Mouse (Mus musculus): ENCODE measurements around the gene Hsd17b13. TPM values are rescaled to one million over a fixed set of nuclear protein-coding genes. Genes with fewer than 3 reads are reported as not detected.

The Hsd17b13 gene
- total and polyA plus RNA-seq, 3 experiments: not detected

DNA sequence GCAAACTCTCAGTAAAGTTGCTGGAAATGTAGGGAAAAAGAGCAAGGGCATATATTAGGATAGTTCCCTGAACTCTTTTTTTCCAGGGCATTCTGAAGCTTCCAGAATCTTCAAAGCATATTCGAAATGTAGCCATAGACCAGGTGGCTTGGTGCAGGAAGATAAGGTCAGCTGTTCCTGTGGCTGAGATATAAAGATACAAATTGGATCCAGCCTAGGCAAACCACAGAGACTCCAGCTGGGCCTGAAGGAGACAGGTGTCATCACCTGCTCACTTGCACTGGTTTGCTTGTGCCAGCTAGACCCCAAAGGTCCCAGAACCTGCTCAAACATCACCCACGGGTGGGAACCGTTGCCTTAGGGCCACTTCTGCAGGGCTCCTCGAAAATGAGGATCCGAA is 65.7 kb downstream of the Hsd17b13 start:
- DNase-seq: no peak
- Histone ChIP-seq H3K27ac (no peak overlapping the region), H3K27me3 (ENCODE audit: control insufficient read depth, insufficient read depth, low read length) (no peaks in the 10 kb centered on the region), H3K9ac (ENCODE audit: low read depth, low read length) (no peak overlapping the region), H3K79me2 (replicated peaks; ENCODE audit: control insufficient read depth, insufficient read depth, low read length) (no peaks in the 10 kb centered on the region), H3K4me3 (peak overlapping the region; percentile 81; the same call in 1 of the 2 replicates), H3K4me1 (ENCODE audit: control insufficient read depth, insufficient read depth, low read length) (peaks cover 6% of the 10 kb centered on the region), H3K36me3 (ENCODE audit: control insufficient read depth, insufficient read depth, low read length) (no peaks in the 10 kb centered on the region; the same call in 1 of the 2 replicates)
- intact Hi-C loops (cut with DNase I): loop anchor here (10.0 kb wide), 1 partner anchor 553 kb away; no protein-coding TSS in a partner anchor
- no peak for TF ChIP-seq POLR2A (IDR thresholded peaks at IDR 0.05; ENCODE audit: insufficient read depth, low read depth, low read length)
- TF ChIP-seq EP300 (IDR thresholded peaks at IDR 0.05; ENCODE audit: insufficient read depth, low read depth, low read length): no peak
- no peak for TF ChIP-seq CTCF (IDR thresholded peaks at IDR 0.05)
- WGBS: 78% methylated on average over 5 of the region's 5 CpGs

DNA sequence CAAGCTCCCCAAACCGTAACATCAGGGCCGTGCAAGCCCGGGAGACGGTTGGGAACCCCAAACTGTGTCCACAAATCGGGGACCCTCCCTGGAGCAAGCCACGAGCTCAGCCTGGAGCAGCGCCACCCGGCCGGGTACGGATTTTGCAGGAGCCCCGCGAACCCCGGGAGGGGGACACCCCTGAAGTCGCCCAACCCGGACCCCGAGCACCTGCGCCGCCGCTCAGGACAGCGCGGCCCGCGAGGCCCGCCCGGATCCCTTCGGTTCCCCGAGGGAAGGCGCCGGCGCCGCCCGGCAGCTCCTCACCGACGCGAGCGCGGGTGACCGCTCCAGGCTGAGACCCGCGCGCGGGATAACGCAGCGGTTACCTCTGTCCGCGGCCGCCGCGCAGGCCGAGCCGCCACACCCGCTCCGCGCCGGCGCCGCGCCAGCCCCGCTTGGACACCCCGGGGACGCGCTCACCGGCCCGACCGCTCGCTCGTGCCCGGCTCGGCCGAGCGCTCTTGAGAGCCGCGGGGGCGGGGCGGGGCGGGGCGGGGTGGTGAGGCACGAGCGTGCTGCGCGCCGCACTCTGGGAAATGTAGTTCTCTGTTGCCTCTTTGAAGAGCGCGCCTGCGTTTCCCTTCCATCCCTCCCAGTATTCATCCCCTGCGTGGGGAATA is 66.3 kb downstream of the Hsd17b13 start, which contains the start of gene Klhl8:
TSS of gene Klhl8 (minus strand) at position 512 of the 662 bp plus-strand sequence.
- H3K27ac ChIP-seq: peak within 1 kb of the TSS; percentile 87
- peak; percentile 92 to 94 for DNase-seq
- intact Hi-C loops (cut with DNase I): loop anchor here (10.0 kb wide), 1 partner anchor 554 kb away; no protein-coding TSS in a partner anchor
- peak within 1 kb of the TSS; percentile 98 for H3K9ac ChIP-seq (ENCODE audit: low read depth, low read length)
- peaks cover 6% of the 10 kb centered on the region for H3K4me1 ChIP-seq (ENCODE audit: control insufficient read depth, insufficient read depth, low read length)
- no peaks in the 10 kb centered on the region for H3K79me2 ChIP-seq (replicated peaks; ENCODE audit: control insufficient read depth, insufficient read depth, low read length)
- peak within 1 kb of the TSS; percentile 81 for H3K4me3 ChIP-seq
- H3K27me3 ChIP-seq (ENCODE audit: control insufficient read depth, insufficient read depth, low read length): no peaks in the 10 kb centered on the region
- no peaks in the 10 kb centered on the region; the same call in 1 of the 2 replicates for H3K36me3 ChIP-seq (ENCODE audit: control insufficient read depth, insufficient read depth, low read length)
- TF ChIP-seq EP300 (IDR thresholded peaks at IDR 0.05; ENCODE audit: insufficient read depth, low read depth, low read length) (no peak), POLR2A (IDR thresholded peaks at IDR 0.05; ENCODE audit: insufficient read depth, low read depth, low read length) (no peak), CTCF (IDR thresholded peaks at IDR 0.05) (no peak)
- under 1% methylated on average over 86 of the region's 86 CpGs for WGBS

- Histone ChIP-seq H3K4me1 (ENCODE audit: control insufficient read depth, insufficient read depth, low read length) (peaks cover 6% of the 10 kb centered on the region), H3K4me3 (peak overlapping the region; percentile 81), H3K27me3 (ENCODE audit: control insufficient read depth, insufficient read depth, low read length) (no peaks in the 10 kb centered on the region), H3K27ac (no peak overlapping the region; the same call in 1 of the 2 replicates), H3K9ac (ENCODE audit: low read depth, low read length) (no peak overlapping the region), H3K36me3 (ENCODE audit: control insufficient read depth, insufficient read depth, low read length) (no peaks in the 10 kb centered on the region; the same call in 1 of the 2 replicates), H3K79me2 (replicated peaks; ENCODE audit: control insufficient read depth, insufficient read depth, low read length) (no peaks in the 10 kb centered on the region)
- 24% methylated on average over 8 of the region's 9 CpGs for WGBS
- intact Hi-C loops (cut with DNase I): loop anchor here (10.0 kb wide), 1 partner anchor 555 kb away; no protein-coding TSS in a partner anchor
- DNase-seq: no peak
- no peak for TF ChIP-seq CTCF (IDR thresholded peaks at IDR 0.05)
- TF ChIP-seq EP300 (IDR thresholded peaks at IDR 0.05; ENCODE audit: insufficient read depth, low read depth, low read length): no peak
- no peak for TF ChIP-seq POLR2A (IDR thresholded peaks at IDR 0.05; ENCODE audit: insufficient read depth, low read depth, low read length)
Measured at GRCm38 (mm10) chr5:103910156-103910555, 67.1 kb downstream of the Hsd17b13 start.

- no peak for TF ChIP-seq POLR2A (IDR thresholded peaks at IDR 0.05; ENCODE audit: insufficient read depth, low read depth, low read length)
- TF ChIP-seq CTCF (IDR thresholded peaks at IDR 0.05): no peak
- TF ChIP-seq EP300 (IDR thresholded peaks at IDR 0.05; ENCODE audit: insufficient read depth, low read depth, low read length): no peak
- Histone ChIP-seq H3K4me3 (no peak overlapping the region; the same call in 1 of the 2 replicates), H3K79me2 (replicated peaks; ENCODE audit: control insufficient read depth, insufficient read depth, low read length) (no peaks in the 10 kb centered on the region), H3K36me3 (ENCODE audit: control insufficient read depth, insufficient read depth, low read length) (no peaks in the 10 kb centered on the region; the same call in 1 of the 2 replicates), H3K4me1 (ENCODE audit: control insufficient read depth, insufficient read depth, low read length) (peaks cover 6% of the 10 kb centered on the region), H3K27me3 (ENCODE audit: control insufficient read depth, insufficient read depth, low read length) (no peaks in the 10 kb centered on the region), H3K27ac (peak overlapping the region; percentile 38), H3K9ac (ENCODE audit: low read depth, low read length) (no peak overlapping the region)
- 64% methylated on average over 3 of the region's 3 CpGs for WGBS
- DNase-seq: no peak
- intact Hi-C loops (cut with DNase I): no loop called here
Measured at GRCm38 (mm10) chr5:103909466-103909865, 67.7 kb downstream of the Hsd17b13 start.

DNA sequence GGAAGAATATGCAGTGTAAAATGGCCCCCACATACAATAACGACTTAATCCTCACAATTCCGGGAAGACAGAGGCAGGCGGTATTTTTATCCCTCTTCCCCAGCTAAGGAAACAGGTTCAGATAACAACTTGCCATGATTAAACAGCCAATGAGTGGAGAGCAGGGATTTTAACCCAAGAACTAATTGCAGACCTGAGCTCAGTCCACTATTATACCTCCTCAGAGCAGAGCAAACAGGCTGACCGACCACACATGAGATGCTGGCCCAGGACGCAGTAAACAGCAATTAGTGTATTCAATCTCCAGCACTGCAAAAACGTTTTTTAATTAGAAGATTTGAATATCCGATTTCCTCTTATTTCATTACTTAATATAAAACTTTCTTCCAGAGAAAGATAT is 68.4 kb downstream of the Hsd17b13 start:
- DNase-seq: no peak
- Histone ChIP-seq H3K27ac (peak overlapping the region; percentile 38), H3K27me3 (ENCODE audit: control insufficient read depth, insufficient read depth, low read length) (no peaks in the 10 kb centered on the region), H3K4me1 (ENCODE audit: control insufficient read depth, insufficient read depth, low read length) (peaks cover 6% of the 10 kb centered on the region), H3K4me3 (no peak overlapping the region), H3K9ac (ENCODE audit: low read depth, low read length) (no peak overlapping the region), H3K79me2 (replicated peaks; ENCODE audit: control insufficient read depth, insufficient read depth, low read length) (no peaks in the 10 kb centered on the region; the same call in 1 of the 2 replicates), H3K36me3 (ENCODE audit: control insufficient read depth, insufficient read depth, low read length) (no peaks in the 10 kb centered on the region; the same call in 1 of the 2 replicates)
- intact Hi-C loops (cut with DNase I): no loop called here
- TF ChIP-seq POLR2A (IDR thresholded peaks at IDR 0.05; ENCODE audit: insufficient read depth, low read depth, low read length): no peak
- TF ChIP-seq EP300 (IDR thresholded peaks at IDR 0.05; ENCODE audit: insufficient read depth, low read depth, low read length): no peak
- TF ChIP-seq CTCF (IDR thresholded peaks at IDR 0.05): no peak
- 30% methylated on average over 7 of the region's 7 CpGs for WGBS

GRCm38 (mm10) chr5:103907844-103908243 is 69.4 kb downstream of the Hsd17b13 start:
- WGBS: 80% methylated on average over 4 of the region's 4 CpGs
- Histone ChIP-seq H3K79me2 (replicated peaks; ENCODE audit: control insufficient read depth, insufficient read depth, low read length) (peaks cover 1% of the 10 kb centered on the region; the same call in 1 of the 2 replicates), H3K4me3 (no peak overlapping the region), H3K9ac (ENCODE audit: low read depth, low read length) (no peak overlapping the region), H3K4me1 (ENCODE audit: control insufficient read depth, insufficient read depth, low read length) (peaks cover 6% of the 10 kb centered on the region), H3K27me3 (ENCODE audit: control insufficient read depth, insufficient read depth, low read length) (no peaks in the 10 kb centered on the region), H3K36me3 (ENCODE audit: control insufficient read depth, insufficient read depth, low read length) (no peaks in the 10 kb centered on the region; the same call in 1 of the 2 replicates), H3K27ac (no peak overlapping the region)
- DNase-seq: no peak
- intact Hi-C loops (cut with DNase I): no loop called here
- TF ChIP-seq POLR2A (IDR thresholded peaks at IDR 0.05; ENCODE audit: insufficient read depth, low read depth, low read length) (no peak), CTCF (IDR thresholded peaks at IDR 0.05) (no peak), EP300 (IDR thresholded peaks at IDR 0.05; ENCODE audit: insufficient read depth, low read depth, low read length) (no peak)

All from heart, adult 2 months (tissue).